Mouse (Mus musculus) embryonic facial prominence, embryonic 14.5 days (tissue): ENCODE measurements around the gene Apol6. TPM values are rescaled to one million over a fixed set of nuclear protein-coding genes. Genes with fewer than 3 reads are reported as not detected.

Source experiments
- polyA plus RNA-seq: library from polyadenylated mRNA; unstranded; fragments of >200 nt; fragmentation: Nextera tagmentation; extraction: Ambion mirVana; gene quantifications from 2 replicates; pipeline ENCODE4 v1.2.1, GENCODE M21; 2014

The Apol6 gene
- polyA plus RNA-seq, 1 experiment from 2014 or later: 0.21 TPM

Other genes starting within 250 kb of the Apol6 start
- gene Zfp251, start 173.3 kb upstream of the Apol6 start, polyA plus RNA-seq: 28.3 and 29.3 TPM in 2 replicates
- 6.9 and 7.1 TPM in 2 replicates for gene Zfp7, start 165.5 kb upstream of the Apol6 start, polyA plus RNA-seq
- gene Gm49527, start 165.4 kb upstream of the Apol6 start, polyA plus RNA-seq: 0.60 TPM in 1 of 2 replicates, not detected in the other
- gene Zfp647, start 119.3 kb upstream of the Apol6 start, polyA plus RNA-seq: 12.7 and 16.3 TPM in 2 replicates
- 62.7 and 73.0 TPM in 2 replicates for gene 1110038F14Rik, start 96.2 kb upstream of the Apol6 start, polyA plus RNA-seq
- 12.9 and 13.9 TPM in 2 replicates for gene Mb, start 5.9 kb downstream of the Apol6 start, polyA plus RNA-seq